Mouse (Mus musculus): ENCODE data around the gene Elmod3.

Gene Elmod3

DNA sequence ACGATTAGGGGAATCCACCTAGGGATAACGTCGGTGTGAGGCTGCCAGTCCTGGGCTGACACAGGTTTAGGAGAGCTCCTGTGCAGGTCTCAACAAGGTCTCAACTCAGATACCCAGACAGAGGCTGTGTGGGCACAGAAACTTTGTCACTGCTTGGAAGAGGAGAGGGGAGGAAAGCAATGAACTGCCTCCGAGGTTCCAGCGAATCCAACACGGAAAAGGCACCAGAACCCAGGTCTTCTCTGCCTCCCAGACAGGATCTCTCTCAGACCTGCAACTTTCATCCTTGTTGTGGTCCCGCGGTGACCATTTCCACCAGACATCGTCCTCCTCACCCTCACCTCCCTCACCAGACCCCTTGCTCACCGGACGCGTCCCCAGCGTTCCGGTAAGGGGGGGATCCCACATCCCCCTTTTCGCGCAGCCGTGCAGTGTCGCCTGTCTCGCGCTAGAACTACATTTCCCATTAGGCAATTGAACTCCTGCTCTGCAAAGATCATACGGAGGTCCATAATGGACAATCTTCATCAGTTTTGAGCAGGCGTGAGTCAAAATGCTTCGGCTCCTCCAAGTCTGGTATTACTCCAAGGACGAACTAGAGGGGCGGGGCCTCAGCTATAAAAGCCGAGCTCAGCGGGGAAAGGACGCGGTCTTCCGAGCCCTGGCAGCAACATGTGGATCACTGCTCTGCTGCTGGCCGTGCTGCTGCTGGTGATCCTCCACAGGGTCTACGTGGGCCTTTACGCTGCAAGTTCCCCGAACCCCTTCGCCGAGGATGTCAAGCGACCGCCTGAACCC, at the start of gene Elmod3, which contains the start of gene Retsat:
Gene Elmod3, minus strand, starts transcription at position 458 of the 798 bp plus-strand sequence.
Gene Retsat, plus strand, starts transcription at position 520 of the 798 bp plus-strand sequence.
- peak; percentile 98 for DNase-seq (ENCODE audit: extremely low read depth, low read depth)

DNA sequence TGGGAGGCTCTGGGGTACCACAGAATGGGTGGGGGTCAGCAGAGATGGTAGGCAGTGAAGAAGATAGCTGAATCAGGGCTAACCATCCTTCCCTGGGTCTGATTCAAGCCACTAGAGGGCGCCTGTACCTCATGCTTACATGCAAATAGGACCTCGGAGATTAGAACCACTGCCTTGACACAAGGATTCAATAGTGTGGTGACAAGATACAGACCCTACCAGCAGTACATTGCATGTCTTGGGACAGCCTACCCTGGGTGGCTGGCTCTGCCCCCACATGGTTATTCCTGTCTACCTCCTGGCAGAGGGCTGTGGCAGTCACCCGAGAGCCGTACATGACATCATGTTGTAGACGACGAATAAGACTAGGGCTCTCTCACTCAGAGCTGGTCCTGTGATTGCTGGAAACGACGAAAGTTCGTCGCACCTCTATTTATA, 49.2 kb upstream of the Elmod3 start:
- peak; percentile 42 for DNase-seq (ENCODE audit: extremely low read depth, low read depth)

DNA sequence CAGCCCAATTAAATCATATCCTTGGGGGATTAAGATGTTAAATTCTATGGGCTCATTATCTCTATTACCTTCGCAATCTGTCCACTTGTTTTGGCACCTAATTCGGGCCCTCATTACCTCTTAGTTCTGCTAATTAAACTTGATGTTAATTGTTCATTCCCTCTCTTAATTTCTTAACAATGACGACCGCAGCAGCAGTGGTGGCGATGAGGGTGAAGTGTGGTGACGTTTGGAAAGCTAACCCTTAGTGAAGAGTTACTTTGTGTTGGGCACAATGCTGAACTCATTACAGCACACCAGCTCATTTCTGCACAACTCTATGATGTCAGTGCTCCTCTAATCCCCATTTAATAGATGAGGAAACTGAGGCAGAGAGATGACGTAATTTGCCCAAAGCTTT, 47.2 kb upstream of the Elmod3 start:
- no peak for DNase-seq (ENCODE audit: extremely low read depth, low read depth)

DNA sequence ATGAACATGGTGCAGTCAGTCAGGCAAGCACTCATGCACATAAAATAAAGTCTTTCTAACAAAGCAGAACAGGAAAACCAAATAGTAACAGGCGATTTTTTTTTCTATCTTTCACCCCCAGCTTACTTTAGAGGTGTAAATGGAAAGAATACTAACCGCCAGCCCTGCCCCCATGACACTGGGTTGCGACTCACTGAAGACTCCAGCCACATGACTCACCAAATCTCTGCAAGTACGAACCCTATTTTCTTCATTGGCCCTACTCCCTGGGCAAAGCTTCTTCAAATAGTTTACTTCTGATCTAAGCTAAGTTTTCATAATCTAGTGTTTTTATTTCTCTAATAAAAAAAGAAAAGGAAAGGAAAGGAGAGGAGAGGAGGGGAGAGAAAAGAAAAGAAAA, 46.4 kb upstream of the Elmod3 start:
- DNase-seq (ENCODE audit: extremely low read depth, low read depth): no peak

DNA sequence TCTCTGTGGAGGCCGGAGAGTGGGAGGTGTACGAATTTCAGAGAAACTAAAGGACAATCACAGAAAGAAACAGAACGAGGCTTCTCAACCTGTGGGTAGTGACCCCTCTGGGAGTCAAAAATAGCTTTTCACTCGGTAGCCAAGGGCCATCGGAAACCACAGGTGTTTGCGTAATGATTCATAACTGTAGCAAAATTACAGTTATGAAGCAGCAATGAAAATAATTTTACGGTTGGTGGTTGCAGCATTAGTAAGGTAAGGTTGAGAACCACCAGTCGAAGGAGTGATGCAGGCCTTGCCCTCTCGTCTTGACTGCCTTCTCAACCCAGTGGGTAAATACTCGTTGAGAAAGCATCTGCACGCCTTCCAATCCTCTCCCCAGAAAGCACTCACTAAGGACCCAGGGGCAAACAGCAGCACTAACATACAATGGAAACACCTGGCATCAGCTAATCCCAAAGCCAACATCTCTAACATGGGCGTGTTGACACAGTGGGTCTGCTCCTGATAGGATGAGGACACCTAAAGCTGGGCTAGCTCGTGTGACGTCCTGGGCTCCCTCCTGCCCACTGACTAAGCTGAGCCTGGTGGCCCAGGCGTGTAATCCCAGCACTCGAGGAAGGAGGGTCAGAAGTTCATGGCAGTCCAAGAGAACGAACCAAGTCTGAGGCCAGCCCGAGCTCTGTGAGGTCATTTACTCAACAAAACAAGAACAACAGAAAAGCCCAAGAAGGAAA, 43.2 kb upstream of the Elmod3 start:
- DNase-seq (ENCODE audit: extremely low read depth, low read depth): no peak

DNA sequence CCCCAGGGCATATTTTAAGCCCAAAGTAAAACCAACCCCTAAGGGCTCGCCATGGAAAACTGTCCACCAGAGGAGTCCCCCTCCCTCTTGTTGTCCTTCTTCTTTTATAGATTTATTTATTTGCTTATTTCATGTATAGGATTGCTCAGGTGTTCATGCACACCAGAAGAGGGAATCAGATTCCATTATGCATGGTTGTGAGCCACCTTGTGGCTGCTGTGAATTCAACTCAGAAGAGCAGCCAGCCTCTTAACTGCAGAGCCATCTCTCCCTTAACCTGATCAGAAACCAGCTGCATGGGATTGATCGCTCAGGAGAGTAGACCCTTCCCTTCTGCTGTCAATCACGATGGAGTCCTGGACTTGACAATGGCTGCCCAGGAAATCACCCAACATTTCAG, 38.7 kb upstream of the Elmod3 start:
- DNase-seq (ENCODE audit: extremely low read depth, low read depth): no peak

DNA sequence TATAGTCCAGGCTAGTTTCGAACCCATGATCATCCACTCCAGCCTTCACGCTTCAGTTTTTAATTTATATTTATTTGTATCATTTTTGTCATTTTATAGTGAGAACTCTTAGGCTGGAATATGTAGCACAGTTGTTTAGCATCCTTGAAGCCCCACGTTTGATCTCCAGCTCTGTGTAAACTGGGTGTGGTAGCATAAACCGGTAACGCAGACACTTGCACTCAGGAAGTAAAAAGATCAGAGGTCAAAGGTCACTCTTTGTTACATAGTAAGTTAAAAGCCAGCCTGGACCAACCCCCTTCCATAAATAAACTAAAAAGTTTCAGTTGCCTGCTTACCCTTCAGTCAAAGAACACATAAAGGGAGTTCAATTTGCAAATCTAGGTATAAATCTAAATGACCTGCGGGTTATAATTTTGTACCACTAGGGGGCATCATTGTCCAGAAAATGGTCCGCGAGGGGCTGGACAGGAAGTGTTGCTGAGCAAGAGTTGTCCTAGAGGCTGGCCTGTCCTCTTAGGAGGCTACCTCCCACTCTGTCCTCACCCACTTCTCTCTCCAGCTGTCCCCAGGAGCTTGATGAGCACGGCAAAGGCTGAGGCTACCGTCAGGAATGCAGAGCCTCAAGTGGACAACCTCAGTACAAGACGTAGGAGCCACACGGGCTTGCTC, 37.7 kb upstream of the Elmod3 start:
- DNase-seq (ENCODE audit: extremely low read depth, low read depth): no peak

DNA sequence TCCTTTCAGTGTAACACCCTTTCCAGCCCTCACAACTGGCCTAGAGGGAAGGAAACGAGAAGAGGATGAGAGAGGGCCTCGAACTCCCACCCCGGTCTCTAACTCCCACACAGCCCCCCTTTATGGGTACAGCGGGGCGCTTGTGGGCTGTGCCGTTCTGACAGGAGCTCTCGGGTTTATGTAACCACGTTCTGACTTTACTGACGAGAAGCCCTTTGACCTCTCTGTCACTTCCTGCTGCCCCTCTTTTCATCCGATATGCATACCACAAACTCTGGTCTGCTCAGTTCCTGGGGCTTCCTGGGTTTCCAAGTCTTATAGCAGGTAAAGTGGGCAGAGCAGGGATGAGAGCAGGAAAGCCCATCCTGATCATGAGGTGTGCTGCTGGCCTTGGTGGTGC, 36.1 kb upstream of the Elmod3 start:
- DNase-seq (ENCODE audit: extremely low read depth, low read depth): no peak

DNA sequence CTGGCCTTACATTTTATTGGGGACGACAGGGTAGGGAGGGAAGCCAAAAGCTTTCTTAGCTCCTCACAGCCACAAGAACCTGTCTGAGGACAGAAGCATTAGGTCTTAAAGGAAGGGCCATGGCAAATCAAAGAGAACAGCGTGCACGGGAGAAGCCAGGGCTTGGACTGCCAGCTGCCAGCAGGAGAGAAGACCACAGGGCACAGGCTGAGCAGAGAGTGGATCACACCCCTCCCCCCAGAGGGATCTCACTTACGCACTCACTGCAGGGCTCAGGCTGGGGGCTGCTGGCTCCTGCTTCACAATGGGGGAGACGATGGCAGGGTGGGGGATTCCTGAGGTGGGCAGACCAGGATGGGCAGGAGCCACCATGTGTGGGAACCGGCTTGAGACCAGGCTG, 33.5 kb upstream of the Elmod3 start:
- no peak for DNase-seq (ENCODE audit: extremely low read depth, low read depth)

DNA sequence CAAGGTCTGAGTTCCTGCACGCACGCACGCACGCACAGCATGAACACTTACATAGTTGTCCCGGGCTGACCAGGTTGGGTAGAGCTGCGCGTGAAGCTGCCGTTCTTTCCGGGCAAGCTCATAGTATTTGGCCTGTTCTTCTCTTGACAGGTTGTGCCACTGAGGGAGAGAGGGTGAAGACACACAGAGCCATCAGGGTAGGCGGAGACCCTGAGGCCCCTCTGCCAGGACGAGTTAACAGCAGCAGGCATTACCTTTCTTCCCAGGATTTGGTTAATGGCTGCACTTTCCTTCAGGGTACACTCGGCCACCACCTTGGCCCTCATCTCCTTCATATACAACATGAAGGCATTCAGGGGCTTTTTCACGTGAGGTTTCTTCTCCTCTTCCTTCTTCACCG, 32.7 kb upstream of the Elmod3 start:
- no peak for DNase-seq (ENCODE audit: extremely low read depth, low read depth)

DNA sequence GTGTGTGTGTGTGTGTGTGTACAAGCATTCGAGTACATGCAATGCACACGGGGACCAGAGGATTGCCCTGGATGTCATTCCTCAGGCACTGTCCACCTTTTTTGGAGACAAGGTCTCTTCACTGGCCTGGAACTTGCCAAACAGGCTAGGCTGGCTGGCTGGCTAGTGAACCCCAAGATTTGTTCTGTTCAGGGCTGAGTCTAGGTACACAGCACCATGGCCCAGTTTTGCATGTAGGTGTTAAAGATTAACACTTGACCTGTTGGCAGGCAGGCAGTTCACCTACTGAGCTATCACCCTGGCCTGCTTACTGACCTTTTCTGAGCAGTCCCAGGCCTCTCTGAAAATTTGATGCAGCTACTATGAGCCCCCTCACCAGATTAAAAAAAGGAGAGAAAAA, 32.2 kb upstream of the Elmod3 start:
- no peak for DNase-seq (ENCODE audit: extremely low read depth, low read depth)

DNA sequence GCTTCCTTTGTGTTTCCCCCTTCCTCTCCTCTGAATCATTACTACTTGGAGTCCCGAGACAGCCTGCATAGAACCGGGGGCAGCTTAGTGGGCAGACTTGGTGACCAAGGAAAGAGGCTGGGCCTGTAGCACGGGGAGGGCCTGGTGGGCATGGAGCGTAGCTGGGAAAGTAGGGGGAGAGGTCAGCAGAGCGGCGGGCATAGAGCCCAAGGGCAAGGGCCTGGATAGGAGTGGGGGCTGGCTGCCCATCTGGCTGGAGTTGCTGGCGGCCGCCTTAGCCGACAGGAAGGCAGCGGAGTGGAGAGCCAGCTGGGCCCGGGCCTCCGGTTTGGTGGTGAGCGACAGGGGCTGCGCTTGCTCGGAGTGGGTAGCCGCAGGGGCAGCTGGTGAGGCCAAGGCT, 29.1 kb upstream of the Elmod3 start:
- DNase-seq (ENCODE audit: extremely low read depth, low read depth): no peak

DNA sequence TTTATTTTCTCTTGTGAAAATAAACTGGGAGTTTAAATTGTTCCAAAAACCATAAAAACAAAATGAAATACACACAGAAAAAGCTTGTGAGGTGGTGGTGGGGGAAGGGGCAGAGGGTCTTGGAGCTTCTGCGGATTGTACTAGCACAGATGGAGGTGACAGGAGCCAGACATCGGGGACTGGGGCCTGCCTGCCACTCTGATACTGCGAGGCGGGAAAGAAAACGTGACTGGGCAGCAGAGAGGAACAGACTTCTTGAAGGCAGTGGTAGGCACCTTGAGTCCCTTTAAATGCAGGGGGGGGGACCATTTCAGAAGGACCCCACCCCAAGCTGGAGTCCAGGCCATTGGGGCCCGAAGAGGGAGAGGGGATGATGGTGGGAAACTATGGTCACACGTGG, 28.2 kb upstream of the Elmod3 start:
- DNase-seq (ENCODE audit: extremely low read depth, low read depth): no peak

DNA sequence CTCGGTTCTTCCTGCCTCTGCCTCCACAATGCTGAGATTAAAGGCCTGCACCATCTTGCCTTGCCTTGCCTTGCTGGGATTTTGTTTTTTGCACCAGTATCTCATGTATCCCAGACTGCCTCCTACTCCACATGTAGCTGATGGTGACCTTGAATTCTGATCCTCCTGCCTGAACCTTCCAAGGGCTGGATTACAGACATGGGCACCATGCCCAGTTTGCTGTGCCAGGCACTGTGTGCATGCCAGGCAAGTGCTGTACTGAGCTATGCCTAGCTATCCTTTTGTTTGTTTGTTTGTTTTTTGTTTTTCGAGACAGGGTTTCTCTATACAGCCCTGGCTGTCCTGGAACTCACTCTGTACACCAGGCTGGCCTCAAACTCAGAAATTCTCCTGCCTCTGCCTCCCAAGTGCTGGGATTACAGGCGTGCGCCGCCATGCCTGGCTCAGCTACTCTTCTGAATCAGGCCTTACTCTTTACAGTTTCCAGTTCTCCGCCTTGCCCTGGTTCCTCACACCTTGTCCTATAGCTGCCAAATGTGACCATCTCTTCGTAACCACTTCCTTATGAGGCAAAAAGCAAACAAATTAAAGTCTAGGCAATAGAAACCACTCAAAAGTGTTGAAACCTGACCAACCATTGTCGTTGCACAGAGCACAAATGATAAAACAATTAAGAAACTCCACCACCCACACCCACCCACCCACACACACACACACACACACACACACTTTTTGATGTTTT, 25.6 kb upstream of the Elmod3 start:
- no peak for DNase-seq (ENCODE audit: extremely low read depth, low read depth)

DNA sequence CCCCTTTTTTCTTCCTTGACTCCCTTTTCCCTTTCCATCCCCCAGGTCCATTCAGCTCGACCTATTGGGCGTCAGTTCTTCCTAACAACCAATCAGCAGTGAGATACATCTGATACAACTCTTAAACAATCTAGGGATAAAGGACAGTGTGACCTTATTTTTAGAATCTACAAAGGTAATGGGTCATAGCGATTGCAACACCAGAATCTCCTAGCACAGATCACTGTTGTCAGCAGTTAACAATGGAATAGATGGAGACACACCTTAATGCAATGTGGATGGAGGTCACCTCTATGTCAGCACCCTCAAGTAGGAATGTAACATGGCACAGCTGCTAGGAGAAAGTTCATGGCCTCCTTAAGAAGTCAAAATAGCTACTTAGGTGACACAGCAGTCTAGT, 24.7 kb upstream of the Elmod3 start:
- DNase-seq (ENCODE audit: extremely low read depth, low read depth): no peak

DNA sequence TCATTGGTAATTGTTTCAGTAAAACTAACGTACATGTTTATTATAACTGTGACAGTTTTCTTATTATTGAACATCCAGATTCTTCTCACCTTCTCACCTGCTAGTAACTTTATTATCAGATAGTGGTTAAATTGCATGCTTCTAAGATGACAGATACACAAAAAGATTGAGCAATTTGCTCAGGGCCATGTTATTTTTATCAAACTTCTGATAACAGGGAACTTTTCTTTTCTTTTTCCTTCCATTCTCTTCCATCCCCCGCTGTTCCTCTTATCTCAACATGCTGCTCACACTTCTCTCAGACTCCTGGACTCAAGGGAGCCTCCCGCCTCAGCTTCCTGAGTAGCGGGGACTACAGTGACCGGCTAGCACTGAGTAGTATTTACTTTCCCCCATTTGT, 22.7 kb upstream of the Elmod3 start:
- no peak for DNase-seq (ENCODE audit: extremely low read depth, low read depth)

DNA sequence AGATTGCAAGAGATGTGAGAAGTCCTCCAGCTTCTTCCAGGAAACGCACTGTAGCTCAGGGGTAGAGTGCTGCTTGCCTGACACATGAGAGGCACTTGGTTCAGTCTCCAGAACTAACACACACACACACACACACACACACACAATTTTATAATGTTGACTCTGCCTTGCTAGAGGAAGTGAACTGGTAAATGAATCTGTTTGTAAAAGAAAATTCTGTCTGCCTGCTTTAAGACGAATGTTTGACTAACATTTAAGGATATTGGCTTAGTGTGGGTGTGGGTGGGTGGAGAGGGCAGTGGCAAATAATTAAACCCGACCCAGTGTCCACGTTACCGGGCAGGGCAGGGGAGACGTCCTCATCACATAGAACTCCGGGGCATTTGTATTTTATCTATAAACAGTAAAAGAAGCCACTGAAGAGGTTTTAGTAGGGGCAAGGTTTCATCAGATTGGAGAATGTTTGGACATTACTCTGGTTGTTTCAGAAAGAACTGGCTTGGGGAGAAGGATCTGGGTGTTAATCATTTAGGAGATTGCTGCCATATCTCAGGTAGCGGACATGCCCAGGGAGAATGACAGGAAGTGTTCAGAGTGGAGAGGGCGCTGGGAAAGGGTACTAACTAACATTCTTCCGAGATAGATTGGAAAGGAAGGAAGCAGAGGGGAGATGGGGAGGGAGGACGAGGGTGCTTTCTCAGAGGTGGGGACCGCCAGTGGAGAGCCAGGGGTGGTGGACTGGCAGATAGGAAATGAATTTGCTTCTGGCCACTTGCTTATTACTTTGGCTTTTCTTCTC, 21.7 kb upstream of the Elmod3 start:
- DNase-seq (ENCODE audit: extremely low read depth, low read depth): no peak

DNA sequence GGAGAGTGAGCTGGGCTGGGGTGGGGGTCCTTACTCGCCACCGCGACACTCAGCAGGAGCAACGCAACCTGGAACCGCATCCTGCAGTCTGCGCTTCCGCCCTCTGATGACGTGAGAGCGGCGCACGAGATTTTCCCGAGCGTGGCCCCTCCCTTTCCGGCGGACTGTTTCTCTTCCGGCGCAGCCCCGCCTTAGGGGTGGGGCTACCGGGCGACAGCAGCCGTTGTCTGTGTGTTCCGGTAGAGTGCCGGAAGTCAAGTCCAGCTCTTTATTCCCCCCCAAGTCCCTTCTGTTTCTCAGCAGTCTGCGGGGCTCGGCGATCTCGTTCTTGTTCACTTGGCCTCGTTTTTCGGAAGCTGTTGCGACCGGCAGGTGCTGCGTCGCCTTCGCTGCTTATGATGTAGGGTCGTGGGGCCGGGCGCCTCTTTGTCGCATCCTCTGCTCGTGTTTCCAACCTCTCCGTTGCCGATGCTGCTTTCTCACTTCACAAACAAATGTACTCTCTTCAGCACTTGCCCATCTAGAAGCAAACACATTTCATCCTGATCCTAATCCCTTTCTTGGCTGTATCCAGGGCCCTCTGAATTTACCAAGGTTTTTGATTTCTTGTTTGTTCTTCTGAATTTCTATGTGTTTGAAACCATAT, 18.6 kb upstream of the Elmod3 start, which contains the start of gene Tgoln1:
Gene Tgoln1, minus strand, starts transcription at position 358 of the 646 bp plus-strand sequence.
- DNase-seq (ENCODE audit: extremely low read depth, low read depth): peak; percentile 82

DNA sequence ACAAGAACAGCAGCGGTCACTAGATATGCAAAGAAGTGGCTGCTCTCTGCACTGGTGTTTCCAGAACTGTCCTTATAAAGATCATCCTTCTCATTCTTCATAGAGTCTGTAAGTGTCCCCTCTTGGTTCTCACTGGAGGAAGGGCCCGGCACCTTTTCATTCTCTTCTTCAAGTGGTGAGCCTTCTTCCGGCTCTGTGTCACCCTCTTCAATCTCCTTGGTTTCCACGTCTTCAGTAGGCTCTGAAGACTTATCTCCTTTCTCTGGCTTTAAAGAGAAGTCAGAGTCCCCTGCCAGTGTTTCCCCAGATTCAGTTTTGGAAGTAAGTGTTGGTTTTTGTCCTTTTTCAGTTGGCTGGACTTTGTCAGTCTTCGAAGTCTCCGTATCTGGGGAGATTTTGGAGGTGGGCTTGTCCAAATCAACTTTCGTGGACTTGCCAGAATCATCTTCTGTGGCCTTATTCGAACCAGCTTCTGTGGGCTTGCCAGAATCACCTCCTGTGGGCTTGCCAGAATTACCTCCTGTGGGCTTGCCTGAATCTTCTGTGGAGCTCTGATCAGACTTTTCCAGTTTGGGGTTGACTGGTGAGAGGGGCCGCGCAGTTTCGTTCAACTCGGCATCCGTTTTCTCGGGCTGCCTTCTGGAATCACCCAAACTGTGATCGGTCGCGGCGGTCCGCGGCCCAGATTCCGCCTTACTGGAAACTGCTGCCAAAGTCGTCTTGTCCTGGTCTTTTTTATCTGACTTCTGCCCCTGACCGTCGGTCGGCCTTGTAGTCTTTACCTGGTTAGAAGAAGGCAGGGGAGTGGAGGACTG, 17.6 kb upstream of the Elmod3 start:
- DNase-seq (ENCODE audit: extremely low read depth, low read depth): no peak
